Mouse (Mus musculus): Measurements from ENCODE around the gene Hoxa6. TPM values are rescaled to one million over a fixed set of nuclear protein-coding genes. Genes with fewer than 3 reads are reported as not detected.

Gene Hoxa6
- polyA plus RNA-seq, 1 experiment: not detected

DNA sequence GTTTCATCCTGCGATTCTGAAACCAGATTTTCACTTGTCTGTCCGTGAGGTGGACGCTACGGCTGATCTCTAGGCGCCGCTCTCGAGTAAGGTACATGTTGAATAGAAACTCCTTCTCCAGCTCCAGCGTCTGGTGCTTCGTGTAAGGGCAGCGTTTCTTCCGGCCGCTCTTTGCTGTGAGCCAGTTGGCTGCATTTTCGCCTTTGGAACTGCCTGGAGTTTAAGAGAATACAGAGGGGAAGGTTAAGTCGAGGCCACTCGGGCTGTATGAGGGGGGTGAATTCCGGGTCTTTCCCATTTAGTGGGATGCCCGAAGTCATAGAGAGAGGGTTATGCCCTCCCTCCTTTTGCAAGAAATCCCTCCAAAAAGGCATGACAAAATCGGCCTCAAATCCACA, 24.0 kb upstream of the Hoxa6 start:
- no peak overlapping the region for H3K27ac ChIP-seq (ENCODE audit: control insufficient read depth, insufficient read depth, low read depth, low read length, poor library complexity)
- H3K4me1 ChIP-seq (ENCODE audit: control insufficient read depth, insufficient read depth, low read length): no peaks in the 10 kb centered on the region
- WGBS: under 1% methylated on average over 18 of the region's 18 CpGs
- TF ChIP-seq POLR2A (IDR thresholded peaks at IDR 0.05; ENCODE audit: borderline replicate concordance, control insufficient read depth, low read depth, low read length) (no peak), CTCF (IDR thresholded peaks at IDR 0.05; ENCODE audit: control insufficient read depth, insufficient read depth, low read length) (no peak)
- H3K4me3 ChIP-seq (replicated peaks; ENCODE audit: control insufficient read depth, low read depth, low read length): no peak overlapping the region

DNA sequence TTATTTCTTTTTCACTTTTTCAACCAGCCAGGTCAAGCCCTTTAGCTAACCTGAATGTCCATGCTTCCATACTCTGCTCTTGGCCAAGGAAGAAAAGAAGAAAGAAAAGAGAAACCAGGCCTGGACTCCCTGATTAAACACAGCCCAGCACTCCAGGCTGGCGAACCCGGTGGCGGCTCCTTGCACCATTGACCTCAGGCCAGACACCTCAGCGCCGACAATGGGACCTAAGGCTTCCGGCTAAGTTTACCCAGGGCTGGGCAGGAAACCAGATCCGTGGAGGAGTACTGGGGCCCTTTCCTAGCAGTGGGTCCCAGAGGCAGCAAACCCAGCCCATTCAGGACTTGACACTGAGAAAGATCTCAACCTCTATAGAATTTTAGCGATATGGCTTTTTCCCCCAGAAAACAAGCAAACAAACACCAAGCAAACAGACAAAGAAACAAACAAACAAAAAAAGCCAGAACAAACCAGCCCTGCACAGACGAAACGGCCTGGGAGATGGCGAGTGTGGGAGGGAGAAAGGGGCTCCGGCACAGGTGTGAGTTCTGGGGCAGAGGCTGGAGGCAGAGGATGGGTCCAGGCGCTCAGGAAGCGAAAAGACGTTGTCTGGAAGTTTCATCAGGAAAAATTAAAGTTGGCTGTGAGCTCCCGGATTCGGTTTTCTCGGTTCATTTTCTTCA, 23.5 kb upstream of the Hoxa6 start:
- Histone ChIP-seq H3K4me1 (ENCODE audit: control insufficient read depth, insufficient read depth, low read length) (no peaks in the 10 kb centered on the region), H3K27ac (ENCODE audit: control insufficient read depth, insufficient read depth, low read depth, low read length, poor library complexity) (no peak overlapping the region), H3K4me3 (replicated peaks; ENCODE audit: control insufficient read depth, low read depth, low read length) (peak overlapping the region; percentile 6)
- TF ChIP-seq CTCF (IDR thresholded peaks at IDR 0.05; ENCODE audit: control insufficient read depth, insufficient read depth, low read length) (no peak), POLR2A (IDR thresholded peaks at IDR 0.05; ENCODE audit: borderline replicate concordance, control insufficient read depth, low read depth, low read length) (no peak)
- 1% methylated on average over 18 of the region's 18 CpGs for WGBS

DNA sequence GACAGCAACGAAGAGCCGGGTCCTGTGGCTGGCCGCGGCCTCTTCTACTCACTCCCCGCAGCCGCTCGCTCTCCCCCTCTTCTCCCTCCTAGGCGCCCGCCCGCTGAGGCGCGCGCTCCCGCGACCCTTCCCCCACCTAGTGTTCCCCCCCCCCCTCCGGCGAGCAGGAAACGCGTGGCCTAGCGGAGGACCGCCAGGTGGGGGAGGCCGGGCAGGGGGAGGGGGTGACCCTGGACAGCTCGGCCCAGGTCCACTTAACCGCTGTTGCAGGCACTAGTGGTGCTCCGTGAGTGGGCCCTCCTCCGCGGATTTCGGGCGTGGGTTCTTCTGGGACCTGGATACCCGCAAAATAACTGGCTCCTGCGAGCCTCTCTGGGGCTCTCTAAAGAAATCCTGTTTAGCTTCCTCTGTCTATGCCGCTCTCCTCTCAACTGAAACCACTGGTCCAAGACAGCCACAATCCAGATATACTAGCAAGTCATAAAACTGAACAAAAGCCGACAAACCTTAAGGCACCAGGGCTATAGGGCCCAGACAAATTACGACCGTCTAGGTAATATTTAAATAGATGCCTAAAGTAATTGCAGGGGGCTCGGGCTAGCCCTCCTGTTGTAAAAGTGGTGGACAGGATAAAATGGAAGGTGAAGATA, 22.1 kb upstream of the Hoxa6 start, which contains the start of gene Hoxa9:
TSS of gene Hoxa9 (minus strand) at position 574 of the 650 bp plus-strand sequence.
- TF ChIP-seq CTCF (IDR thresholded peaks at IDR 0.05; ENCODE audit: control insufficient read depth, insufficient read depth, low read length) (no peak), POLR2A (IDR thresholded peaks at IDR 0.05; ENCODE audit: borderline replicate concordance, control insufficient read depth, low read depth, low read length) (no peak)
- no peak within 1 kb of the TSS for H3K4me3 ChIP-seq (replicated peaks; ENCODE audit: control insufficient read depth, low read depth, low read length)
- 2% methylated on average over 32 of the region's 36 CpGs for WGBS
- no peaks in the 10 kb centered on the region for H3K4me1 ChIP-seq (ENCODE audit: control insufficient read depth, insufficient read depth, low read length)
- H3K27ac ChIP-seq (ENCODE audit: control insufficient read depth, insufficient read depth, low read depth, low read length, poor library complexity): peak within 1 kb of the TSS; percentile 32; the same call in 1 of the 2 replicates

DNA sequence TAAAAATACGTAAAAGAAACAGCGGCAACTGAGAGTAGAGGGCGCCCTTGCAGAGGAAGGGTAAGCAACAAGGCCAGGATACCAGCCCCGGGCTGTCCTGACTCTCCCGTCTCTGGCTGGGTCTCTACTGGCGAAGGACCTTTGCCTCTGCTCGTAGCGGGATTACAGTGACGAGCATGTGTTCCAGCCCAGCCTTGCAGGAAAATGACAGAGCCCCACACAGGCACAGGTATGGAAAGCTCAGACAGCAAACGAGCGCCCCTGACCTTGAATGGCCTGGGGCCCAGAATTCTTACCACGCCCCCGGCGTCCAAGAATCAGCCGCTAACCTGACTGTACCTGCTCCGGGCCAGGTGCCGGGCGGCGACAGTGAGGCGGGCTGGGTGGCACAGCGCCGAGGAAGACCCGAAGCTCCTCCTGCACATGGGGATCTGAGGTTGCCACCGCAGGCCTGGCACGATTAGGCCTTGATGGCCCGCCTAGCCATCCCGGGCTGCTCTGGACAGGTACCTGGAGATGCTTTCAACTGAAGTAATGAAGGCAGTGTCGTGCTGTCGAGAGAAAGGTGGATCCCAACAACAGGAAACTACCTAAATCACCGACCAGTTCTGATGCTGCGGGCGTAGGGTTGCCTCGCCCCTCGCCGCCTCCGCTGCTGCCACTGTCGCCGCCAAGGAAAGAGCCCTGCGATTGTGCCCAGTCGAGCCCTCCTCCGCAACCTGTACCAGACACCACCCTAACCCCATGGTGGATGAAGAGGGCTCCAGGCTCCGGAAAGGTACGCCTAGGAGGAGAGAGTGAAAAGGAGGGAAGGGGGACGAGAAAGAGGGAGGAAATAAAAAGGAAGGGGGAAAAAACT, 21.3 kb upstream of the Hoxa6 start:
- Histone ChIP-seq H3K27ac (ENCODE audit: control insufficient read depth, insufficient read depth, low read depth, low read length, poor library complexity) (peak overlapping the region; percentile 32; the same call in 1 of the 2 replicates), H3K4me3 (replicated peaks; ENCODE audit: control insufficient read depth, low read depth, low read length) (peak overlapping the region; percentile 44), H3K4me1 (ENCODE audit: control insufficient read depth, insufficient read depth, low read length) (no peaks in the 10 kb centered on the region)
- WGBS: 1% methylated on average over 44 of the region's 44 CpGs
- TF ChIP-seq CTCF (IDR thresholded peaks at IDR 0.05; ENCODE audit: control insufficient read depth, insufficient read depth, low read length) (no peak), POLR2A (IDR thresholded peaks at IDR 0.05; ENCODE audit: borderline replicate concordance, control insufficient read depth, low read depth, low read length) (no peak)

DNA sequence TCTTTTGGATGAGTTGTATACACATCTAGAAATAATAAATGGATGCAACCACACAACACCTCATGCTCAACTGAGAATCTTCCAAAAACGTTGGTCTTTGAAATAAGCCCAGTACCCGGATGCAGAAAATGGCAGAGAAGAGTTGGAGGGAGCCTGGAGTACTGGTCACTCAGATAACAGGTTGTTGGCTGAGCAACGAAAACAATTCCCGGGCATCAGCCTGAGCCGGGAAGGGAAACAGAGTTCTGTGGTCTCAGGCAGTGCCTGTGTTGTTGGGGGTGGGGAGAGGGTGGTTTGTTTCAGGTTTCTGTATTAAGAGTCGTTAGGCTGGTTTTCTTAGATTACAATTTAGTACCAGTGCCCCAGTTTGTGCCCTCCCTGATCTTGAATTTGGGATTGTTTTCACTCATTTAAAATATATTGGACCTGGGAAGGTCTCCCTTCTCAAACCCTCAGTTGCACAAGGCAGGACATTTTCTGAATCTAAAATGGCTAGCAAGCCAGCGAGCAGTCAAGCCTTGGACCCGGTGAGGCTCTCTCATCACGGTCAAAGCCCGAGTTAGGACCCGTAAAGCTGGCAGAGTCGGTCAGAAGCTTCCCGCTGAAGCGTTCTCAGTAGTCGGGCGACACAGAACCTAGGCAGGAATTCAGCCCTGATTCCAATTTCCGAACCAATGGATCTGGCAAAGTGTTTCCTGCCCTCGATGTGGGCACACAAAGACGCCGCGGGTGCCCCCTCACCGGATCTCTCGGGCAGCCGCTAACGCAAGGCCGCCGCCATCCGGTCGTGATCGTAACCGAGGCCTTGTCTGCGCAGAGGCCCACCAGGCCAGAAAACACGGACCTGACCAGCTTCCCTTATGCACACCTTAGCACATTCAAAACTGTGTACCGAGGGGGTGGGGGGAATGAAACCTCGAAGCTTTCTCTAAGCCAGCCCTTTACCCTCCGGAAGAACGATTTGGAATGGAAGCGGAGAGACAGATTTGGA, 20.2 kb upstream of the Hoxa6 start:
- H3K4me3 ChIP-seq (replicated peaks; ENCODE audit: control insufficient read depth, low read depth, low read length): peak overlapping the region; percentile 21
- no peaks in the 10 kb centered on the region for H3K4me1 ChIP-seq (ENCODE audit: control insufficient read depth, insufficient read depth, low read length)
- no peak for TF ChIP-seq CTCF (IDR thresholded peaks at IDR 0.05; ENCODE audit: control insufficient read depth, insufficient read depth, low read length)
- 0 out of 2 replicates have a peak, but pooled peaks have one; percentile 10 for TF ChIP-seq POLR2A (IDR thresholded peaks at IDR 0.05; ENCODE audit: borderline replicate concordance, control insufficient read depth, low read depth, low read length)
- H3K27ac ChIP-seq (ENCODE audit: control insufficient read depth, insufficient read depth, low read depth, low read length, poor library complexity): peak overlapping the region; percentile 50; the same call in 1 of the 2 replicates
- WGBS: 2% methylated on average over 38 of the region's 38 CpGs

DNA sequence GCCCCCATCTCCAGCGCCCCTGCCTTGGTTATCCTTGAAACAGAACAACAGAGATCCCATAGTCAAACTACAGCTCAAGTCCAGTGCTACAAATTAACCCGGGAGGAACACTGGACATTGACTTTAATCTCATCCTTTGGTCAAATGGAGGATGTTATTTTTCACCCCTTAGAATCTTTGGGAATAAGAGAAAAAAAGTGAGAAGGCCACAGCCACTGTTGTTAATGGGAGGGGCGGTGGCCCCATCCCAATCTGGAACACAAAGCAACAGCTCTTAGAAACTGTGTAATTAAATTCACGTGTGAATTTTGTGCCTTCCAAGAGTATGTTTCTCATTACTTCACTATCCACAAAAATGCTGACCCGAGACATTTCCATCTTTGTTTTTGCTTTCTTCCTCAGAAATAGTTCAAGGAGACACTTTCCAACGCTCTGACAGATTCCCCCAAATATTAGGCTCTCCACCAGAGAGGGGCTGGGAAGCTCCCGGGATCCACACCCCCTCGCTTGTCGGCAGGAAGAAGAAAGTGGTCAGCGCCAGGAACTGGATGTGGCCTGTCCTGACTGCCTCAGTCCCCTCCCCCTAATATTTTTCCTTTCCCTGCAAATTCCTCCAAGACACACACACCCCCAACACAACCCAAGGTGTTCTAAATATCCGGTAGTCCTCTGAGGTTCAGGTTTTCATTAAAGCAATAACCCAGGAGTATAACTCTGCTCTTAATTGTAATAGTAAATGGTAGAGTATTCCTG, 19.1 kb upstream of the Hoxa6 start:
- H3K27ac ChIP-seq (ENCODE audit: control insufficient read depth, insufficient read depth, low read depth, low read length, poor library complexity): no peak overlapping the region
- WGBS: 26% methylated on average over 11 of the region's 11 CpGs
- no peak overlapping the region for H3K4me3 ChIP-seq (replicated peaks; ENCODE audit: control insufficient read depth, low read depth, low read length)
- H3K4me1 ChIP-seq (ENCODE audit: control insufficient read depth, insufficient read depth, low read length): no peaks in the 10 kb centered on the region
- no peak for TF ChIP-seq POLR2A (IDR thresholded peaks at IDR 0.05; ENCODE audit: borderline replicate concordance, control insufficient read depth, low read depth, low read length)
- TF ChIP-seq CTCF (IDR thresholded peaks at IDR 0.05; ENCODE audit: control insufficient read depth, insufficient read depth, low read length): no peak
